Mouse (Mus musculus): ENCODE measurements around the gene Washc4. TPM values are rescaled to one million over a fixed set of nuclear protein-coding genes. Genes with fewer than 3 reads are reported as not detected.
"Not testable (repeated sequence)": the region's sequence is repeated elsewhere in the genome, so short reads cannot be mapped to it uniquely, and the experiment has no call there.

Gene Washc4
- total RNA-seq (2021) = 10 to 100 TPM; 13.7 to 17.7 TPM
- long read RNA-seq, experiment 1, full-length matches to known transcripts = 10 of 25 reads
- long read RNA-seq, experiment 1, partial matches to known transcripts = 4 of 25 reads
- long read RNA-seq, experiment 1, other reads (novel, unspliced or antisense) = 11 of 25 reads
- long read RNA-seq, experiment 2, full-length matches to known transcripts = 2 of 10 reads
- long read RNA-seq, experiment 2, partial matches to known transcripts = 3 of 10 reads
- long read RNA-seq, experiment 2, other reads (novel, unspliced or antisense) = 5 of 10 reads

DNA sequence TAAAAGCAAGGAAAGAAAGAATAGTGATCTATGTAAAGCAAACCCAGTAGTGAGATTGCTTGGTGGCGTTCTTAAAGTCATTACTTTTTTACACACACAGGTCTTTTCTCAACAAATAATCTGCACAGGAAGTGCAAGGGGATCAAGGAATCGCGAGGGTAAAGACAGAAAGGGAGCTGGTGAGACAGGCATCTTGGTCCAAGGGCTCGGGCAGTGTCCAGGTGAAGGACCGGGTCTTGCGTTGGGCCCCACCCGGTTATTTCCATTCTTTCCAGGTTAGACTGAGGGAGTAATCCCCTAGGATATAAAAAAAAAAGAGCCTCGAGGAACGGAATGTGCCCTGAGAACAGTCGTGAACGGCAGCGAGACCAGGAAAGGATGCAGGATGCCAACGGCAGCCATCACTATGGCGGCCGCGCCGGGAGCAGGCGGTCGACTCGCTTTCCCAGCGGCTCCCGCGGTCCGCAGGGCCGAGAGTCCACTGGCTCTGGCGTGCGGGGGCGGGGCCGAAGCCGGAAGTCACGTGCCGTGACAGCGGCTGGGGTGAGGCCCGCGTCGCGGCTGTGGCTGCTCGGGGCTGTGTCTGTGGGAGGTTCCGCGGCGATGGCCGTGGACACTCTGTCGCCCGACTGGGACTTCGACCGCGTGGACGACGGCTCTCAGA is at the start of gene Washc4:
TSS of gene Washc4 (plus strand) at position 314 of the 664 bp plus-strand sequence.
- peak; percentile 97 for DNase-seq

DNA sequence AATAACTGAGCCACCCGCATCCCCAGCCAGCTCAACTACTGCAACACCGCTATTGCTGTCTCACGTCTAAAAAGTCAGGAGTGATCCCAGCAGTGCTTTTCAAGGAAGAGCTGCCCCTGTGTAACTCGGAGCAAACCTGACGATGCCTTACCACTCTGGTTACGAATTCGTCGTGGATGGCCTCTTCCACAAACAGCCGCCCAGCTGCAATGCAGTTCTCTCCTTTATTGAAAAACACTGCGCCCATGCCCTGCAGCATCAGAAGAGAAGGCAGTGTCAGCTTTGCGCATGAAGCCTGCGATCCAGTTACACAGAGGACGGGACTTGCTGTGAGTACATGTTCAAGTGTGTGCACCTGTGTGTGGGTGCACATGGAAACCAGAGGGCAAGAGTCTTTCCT is 46.2 kb upstream of the Washc4 start:
- DNase-seq = no peak

DNA sequence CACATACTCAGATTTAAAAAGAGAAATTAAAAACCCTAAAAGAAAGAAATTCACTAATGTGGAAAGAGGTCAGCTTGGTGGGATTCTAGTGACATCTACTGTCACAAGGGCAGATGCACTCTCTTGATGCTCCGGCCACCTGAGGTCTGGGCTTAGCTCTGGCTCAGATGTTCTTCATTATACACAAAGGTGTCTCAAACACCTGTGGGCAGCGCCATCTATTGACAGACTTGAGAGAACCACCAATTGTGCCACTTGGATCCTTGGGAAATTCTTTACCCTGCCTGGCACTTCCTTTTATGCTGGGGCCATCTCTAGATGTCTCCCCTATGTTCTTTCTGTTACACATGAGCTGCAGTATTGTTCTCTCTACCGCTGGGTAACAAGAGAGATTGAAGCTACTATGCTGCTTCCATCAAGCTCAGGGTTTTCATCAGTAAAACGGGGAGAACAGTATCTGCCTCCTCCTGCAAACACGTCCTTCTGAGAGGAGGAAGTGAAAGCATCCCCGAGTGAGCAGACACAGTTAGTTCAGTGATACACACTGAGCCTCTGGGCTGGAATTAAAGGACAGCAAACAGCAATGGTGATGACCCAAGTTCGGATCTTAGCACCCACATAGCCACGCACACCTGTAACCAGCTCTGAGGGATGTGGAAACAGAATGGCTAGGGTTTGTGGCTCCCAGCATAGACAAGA is 34.4 kb upstream of the Washc4 start:
- DNase-seq = no peak

DNA sequence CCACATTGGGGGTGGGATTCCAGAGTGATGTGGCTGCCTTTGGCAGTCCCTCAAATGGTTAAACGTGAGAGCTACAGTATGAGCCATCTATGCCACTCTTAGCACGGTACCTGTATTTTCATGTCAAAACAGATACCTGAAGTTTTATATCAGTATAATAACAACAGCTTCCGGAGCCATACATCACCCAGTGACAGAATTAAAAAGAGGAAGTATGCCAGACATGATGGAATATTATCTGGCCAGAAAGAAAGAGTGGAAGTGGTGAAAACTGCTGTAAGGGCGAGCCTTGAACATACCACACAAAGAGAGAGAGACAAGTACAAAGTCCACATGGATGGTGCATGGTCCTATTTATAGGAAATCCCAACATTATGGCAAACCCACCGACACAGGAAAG is 32.2 kb upstream of the Washc4 start:
- no peak for DNase-seq

DNA sequence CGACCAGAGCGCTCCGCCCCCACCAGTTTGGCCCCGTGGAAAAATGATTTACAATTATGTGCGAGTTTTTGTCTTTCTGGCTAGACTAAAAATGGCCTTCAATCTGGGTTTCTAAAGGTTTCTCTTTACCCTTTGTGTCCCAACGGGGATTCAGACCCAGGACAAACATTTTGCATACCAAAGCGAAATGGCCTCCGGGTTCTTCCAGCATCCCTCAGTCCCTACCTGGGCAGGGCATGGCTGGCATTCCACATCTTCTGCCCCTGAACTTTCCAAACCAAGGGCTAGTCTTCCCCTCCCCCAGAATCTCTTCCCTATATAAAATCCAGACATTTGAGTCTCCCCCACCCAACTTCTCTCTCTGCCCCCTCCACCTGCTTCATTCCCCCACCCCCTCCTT is 29.8 kb upstream of the Washc4 start:
- DNase-seq = no peak

DNA sequence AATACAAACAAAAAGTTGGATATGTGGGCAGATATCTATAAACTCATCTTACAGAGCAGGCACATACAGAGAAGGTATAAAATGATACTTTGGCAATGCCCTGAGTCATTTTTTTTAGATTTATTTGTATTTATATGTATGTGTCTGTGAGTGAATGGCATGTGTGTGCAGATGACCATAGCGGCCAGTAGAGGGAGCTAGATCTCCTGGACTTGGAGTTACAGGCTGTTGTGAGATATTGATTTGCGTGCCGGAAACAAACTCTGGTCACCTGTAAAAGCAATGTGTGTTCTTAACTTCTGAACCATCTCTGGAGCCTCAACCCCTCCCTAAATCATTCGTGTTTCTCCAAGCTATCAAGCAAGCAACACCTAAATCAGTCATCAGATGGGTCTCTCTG is 22.6 kb upstream of the Washc4 start:
- no peak for DNase-seq

DNA sequence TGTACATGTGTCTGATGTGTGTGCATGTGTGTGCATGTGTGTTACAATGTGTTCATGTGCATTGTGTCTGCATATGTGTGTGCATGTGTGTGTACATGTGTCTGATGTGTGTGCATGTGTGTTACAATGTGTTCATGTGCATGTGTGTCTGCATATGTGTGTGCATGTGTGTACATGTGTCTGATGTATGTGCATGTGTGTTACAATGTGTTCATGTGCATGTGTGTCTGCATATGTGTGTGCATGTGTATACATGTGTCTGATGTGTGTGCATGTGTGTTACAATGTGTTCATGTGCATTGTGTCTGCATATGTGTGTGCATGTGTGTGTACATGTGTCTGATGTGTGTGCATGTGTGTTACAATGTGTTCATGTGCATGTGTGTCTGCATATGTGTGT is 19.3 kb upstream of the Washc4 start:
- DNase-seq = not testable (repeated sequence)

DNA sequence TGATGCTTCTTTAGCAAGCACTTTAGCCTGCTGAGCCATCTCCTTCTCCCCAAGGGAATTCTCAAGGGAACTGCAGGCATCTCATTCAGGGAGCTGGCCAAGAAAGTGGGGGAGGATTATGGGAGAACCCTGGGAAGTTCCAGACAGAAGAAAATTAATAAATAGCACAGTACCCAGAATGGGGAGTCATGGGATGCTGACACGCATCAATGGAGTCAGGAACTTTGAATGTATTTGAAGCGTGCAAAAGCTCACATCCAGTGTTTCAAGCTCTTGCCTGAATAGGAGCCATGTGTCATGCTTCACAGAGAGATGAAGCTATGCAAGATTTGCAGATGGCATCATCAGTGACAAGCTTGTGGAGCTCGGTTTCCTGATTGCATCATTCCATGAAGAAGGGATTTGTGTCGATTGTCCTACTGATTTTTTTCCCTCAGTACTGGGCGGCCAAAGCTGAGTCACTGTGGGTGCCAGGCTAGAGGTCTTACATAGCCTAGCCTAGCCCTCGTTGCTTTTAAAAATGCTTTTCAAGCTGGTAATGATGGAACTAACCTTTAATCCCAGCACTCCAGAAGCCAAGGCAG is 13.1 kb upstream of the Washc4 start:
- no peak for DNase-seq

DNA sequence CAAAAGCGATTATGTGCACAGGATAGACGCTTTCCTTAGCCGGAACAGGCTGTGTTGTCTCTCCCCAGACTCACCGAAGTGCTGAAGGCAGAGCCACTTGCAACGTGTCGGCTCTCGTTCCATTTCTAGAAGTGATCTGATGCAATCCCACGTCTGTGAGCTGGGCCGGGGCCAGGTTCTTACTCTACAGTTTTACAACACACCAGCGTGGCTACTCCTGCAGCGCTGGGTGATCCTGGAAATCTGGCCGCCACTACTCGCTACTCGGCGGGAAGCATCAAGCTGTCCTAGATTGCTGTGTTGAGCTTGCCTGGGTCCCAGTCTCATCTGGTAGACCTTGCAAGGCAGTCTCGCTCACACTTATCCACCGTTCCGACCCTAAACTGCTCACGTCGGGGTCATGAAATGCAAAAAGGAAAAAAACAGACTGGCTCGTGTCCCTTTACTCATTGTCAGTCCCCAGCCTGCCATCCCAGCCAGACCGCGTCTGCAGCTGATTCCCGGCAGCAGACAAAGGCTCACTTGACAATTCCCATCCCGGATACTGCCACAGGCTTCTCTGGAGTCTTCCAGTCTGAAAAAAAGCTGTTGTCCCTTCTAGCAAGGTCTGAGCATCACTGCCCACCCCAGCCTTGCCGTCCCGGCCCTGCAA is 10.2 kb upstream of the Washc4 start:
- DNase-seq = peak; percentile 68

DNA sequence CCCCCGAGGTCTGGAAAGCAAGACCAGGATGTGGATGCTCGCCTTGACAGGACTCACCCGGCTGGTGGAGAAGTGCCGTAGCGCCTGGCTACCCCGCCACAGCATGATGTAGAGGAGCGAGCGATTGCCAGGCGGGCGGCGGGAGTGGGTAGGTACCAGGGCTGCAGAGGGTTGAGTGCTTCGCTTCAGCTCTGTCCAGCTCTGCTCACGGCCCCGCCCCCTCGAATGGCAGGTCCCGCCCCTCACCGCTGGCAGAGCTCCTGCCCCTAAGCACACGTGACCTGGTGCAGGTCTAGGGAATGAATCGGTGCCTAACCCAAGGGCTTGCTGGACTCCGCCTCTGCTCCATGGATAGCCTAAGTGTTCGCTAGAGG is 9.7 kb upstream of the Washc4 start, which contains the start of gene Aldh1l2:
TSS of gene Aldh1l2 (minus strand) at position 231 of the 374 bp plus-strand sequence.
- peak; percentile 65 for DNase-seq

DNA sequence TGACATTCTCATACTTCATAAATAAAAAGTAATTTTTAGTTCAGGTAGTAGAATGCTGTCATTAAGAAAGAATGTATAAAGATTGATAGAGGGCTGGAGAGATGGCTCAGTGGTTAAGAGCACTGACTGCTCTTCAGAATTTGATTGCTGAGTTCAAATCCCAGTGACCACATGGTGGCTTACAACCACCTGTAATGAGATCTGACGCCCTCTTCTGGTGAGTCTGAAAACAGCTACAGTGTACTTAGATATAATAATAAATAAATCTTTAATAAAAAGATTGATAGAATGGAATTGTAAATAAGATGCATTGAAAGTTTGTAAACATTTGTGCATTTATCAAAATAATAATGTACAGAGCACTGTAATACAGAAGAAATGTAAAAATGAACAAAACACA is 7.1 kb upstream of the Washc4 start:
- no peak for DNase-seq

DNA sequence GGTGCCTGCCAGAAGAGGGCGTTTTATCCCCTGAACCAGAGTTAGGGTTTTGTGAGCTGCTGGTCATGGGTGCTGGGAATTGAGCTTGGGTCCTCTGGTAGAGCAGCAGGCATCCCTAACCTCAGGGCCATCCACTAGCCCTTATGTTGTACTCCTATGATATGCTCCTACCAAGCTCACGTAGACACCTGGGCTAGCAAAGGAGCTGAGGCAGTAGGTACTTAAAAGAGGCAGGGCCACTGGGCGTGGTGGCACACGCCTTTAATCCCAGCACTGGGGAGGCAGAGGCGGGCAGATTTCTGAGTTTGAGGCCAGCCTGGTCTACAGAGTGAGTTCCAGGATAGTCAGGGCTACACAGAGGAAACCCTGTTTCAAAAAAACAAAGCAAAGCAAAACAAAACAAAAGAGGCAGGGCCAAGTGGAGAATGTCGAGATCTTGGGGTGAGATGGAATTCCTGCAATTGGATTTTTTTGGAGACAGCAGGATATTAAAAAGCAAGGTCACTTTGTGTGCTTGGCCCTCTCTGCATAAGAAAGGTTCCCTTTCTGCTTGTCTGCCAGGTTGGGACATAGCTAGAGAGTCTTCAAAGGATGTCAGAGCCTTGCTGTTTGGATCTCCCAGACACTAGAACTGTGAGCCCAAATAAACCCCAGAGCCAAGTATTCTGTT is 4.1 kb upstream of the Washc4 start:
- no peak for DNase-seq

DNA sequence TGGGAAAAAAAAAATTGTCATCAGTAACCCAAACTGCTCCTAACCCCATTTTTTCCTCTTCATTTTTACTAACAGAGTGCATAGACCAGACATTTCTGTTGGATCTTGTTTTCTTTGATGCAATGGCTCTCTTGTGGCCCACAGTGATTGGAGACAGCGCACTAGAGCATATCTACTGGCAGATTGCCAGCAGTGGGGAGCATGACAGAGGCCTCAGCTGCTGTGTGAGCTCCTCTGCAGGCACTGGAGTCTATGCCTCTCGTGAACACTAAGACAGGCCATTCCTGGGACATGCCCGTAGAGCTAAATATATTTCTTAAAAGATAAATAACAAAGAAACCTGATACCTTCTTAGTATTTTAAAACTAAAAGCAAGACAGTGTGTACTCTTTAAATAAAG is 3.5 kb upstream of the Washc4 start:
- DNase-seq = no peak

DNA sequence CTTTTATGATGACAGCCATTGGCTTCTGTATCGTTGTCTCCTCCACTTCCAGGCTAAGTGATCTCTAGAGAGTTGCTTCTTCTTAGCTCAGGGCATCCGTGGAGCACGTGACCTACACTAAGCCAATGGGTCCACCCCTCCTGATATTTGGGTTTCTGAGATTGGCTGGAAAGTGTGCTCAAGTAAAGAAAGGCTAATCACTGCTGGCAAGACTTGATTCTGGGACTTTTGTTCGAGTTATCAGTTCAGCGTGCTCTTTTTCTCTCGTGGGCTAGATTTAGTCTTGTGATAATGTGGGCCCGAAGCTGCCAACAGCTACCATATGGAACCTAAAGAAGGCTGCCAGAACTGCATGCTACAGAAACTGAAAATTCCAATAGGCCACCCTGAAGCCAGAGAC is 1.3 kb upstream of the Washc4 start:
- no peak for DNase-seq

DNA sequence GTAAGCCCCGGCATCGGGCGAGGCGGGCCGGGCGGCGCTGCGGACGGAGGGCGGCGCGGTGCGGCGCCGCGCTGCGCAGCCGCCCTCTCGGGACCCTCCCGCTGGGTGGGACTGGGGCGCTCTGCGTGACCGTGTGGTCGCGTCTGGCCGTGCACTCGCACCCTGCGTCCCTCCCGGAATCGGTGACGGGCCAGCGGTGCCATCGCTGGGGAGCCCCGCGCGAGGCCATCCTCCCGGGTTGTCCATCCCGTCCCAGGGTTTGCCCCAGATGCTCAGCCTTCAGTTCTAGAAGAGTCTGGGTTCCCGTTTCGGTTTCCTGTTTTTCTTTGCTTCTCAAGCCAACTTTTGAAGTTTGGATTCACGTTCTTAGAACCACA is 539 bp downstream of the Washc4 start:
- no peak for DNase-seq

DNA sequence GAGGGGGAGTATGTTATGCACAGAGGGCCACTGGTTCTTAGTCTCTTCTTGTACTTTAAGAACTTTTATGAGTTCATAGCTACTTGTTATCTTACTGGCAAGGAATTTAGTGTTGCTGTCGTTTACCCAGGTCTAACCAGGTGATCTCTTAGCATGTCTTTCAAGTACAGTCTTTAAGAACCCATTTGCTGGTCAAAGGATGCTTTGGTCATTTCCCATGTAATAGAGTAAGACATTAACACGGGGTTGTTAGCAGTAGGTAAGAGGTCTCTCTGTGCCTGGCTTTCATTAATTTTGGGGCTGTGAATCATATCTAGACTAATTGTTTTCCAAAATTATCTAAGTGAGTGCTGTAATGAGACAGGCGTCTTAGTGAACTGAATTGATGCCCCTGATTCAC is 1.8 kb downstream of the Washc4 start:
- DNase-seq = no peak

DNA sequence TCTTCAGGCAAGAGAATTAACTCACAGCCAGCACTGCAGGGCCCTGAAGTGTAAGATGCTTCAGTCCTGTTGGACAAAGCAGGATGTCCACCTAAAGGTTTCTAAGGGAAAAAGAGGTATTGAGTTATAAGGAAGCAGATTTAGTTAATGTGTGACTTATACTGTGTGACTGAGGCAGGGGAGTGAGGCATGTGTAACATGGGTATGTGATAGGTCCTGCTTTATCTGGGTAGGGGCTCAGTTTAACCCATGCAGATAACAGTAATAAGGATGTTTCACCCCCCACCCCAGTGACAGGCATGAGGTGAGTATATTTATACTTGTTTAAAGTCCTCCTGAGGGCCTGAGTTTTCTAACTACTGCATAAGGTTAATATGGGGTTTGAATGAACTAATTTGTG is 19.5 kb downstream of the Washc4 start:
- no peak for DNase-seq

DNA sequence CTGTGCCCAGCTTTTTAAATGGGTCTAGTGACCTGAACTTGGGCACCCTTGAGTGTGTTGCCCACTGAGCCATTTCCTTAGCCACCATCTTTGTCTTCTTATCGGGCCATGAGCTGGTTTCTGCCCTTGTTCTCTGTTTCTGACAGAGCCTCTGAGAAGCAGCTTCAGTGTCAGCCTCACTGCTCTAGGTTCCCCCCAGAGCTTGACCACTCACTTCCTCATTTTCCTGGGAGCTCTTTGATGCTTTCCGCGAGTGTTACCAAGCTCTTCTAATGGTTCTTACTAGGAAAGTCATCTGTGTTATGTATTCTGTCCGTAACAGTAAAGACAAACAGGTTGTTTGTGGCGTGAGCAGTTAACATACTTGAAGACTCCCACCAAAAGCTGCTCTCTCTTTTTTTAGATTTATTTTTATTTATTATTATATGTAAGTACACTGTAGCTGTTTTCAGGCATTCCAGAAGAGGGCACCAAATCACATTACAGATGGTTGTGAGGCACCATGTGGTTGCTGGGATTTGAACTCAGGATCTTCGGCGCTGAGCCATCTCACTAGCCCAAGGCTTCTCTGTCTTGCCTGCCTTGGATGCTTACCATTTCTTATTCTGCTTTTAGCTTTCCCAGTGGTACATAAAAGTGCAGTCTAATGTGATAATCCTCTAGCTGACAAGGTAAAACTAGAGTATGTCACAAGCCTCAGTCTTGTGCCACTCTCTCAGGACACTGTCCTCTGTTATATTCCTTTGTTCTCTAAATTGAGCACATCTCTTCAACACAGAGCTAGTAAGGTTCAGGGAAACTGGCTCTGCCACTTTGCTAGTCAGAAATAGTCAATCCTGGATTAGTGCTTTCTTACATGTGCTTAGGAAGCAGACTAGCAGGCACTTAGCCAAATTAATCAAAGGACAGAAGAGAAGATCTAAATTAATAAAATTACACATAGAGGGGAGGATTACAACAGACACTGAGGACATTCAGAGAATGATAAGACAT is 22.2 kb downstream of the Washc4 start:
- no peak for DNase-seq

DNA sequence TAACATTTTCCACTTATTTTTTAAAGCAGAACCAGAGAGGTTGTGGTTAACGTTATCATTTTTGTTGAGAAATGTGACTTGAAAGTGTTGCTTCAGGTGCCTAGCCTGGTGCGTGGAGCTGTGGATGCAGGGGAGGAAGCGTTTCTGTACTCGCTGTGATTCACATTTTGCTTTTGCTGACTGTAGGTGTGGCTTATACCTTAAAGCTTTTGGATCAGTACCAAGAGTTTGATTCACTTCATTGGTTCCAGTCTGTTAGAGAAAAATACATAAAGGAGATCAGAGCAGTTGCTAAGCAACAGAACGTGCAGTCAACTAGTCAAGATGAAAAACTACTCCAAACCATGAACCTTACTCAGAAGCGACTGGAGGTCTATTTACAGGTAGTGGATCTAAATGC is 47.2 kb downstream of the Washc4 start:
- no peak for DNase-seq

DNA sequence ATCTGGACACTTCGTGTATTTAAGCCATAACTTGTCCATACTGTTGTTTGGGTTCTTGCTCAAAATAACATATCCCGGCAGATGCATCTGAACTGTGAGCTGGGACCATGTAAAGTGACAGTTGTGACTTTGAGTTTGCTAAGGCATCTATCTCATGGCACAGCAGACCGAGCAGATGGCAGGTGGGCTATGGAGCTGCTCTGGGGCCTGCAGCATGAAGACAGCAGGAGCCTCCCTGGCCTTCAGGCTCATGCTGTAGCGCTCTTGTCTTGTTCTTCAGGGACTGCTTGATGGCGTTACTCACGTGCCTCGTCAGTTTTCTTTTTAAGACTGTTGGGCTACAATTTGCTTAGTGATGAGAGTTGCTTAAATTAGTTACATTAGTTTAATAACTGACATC is 49.1 kb downstream of the Washc4 start:
- DNase-seq = no peak

DNA sequence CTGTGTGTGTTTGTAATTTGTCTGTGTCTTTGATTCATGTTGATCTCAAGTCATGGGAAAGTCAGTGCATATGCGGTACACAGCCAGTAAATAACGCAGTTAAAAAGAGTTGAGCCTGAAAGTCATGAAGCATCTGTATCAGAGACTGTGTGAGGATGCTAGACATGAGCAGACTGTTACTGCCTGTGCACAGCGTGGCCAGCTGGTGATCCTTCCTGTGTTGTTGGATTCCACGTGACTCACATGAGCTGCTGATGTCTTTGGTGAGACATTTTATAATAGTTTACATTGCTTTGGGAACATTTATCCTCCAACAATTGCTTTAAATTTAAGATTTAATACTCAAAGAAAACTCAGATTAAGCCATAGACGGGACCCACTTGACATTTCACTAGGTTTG is 51.0 kb downstream of the Washc4 start:
- DNase-seq = no peak

Data from gastrocnemius, postnatal 10 days (tissue).